Comparison of ENCODE assay signal across 7 mouse cellular contexts in genomic region chr1:131079762-131080161, GRCm38 (mm10). TPM values are rescaled to one million over a fixed set of nuclear protein-coding genes. Genes with fewer than 3 reads are reported as not detected.
DNase-seq lines count a peak whose midpoint lies in the region; ATAC-seq lines count a peak whose summit lies in the region.

No protein-coding gene starts in this region.

- ATAC-seq in intestine, embryonic 16.5 days, result peak; percentile 34; the same call in 1 of the 2 replicates

- H3K4me1 ChIP-seq in brown adipose tissue, adult 24 weeks (ENCODE audit: control insufficient read depth, insufficient read depth, insufficient read length, low read length), result peaks cover 74% of the 10 kb centered on the region
- peaks cover 65% of the 10 kb centered on the region for H3K4me1 ChIP-seq in intestine, embryonic 16.5 days (ENCODE audit: control insufficient read depth, insufficient read depth, low read length)

- DNase-seq in lung, postnatal 10 days, result peak; percentile 57
- no peak for DNase-seq in lung, adult 18-20 months
- DNase-seq in thymus, postnatal 36 days, result peak; percentile 34 to 41
- no peak for DNase-seq in cerebellum, postnatal 14 days
- DNase-seq in right cerebral cortex, postnatal 36 days (ENCODE audit: low spot score in 2 of 2), result no peak

- H3K27me3 ChIP-seq in intestine, embryonic 16.5 days (replicated peaks; ENCODE audit: control insufficient read depth, insufficient read depth, low read length), result no peaks in the 10 kb centered on the region

- no peak overlapping the region; the same call in 1 of the 2 replicates for H3K9ac ChIP-seq in intestine, embryonic 16.5 days (ENCODE audit: low read depth, low read length)

- H3K36me3 ChIP-seq in intestine, embryonic 16.5 days (ENCODE audit: control insufficient read depth, insufficient read depth, low read length), result peaks cover 5% of the 10 kb centered on the region; the same call in 1 of the 2 replicates

- no peak overlapping the region for H3K4me2 ChIP-seq in intestine, embryonic 16.5 days (ENCODE audit: low read depth, low read length)

- no peaks in the 10 kb centered on the region for H3K9me3 ChIP-seq in intestine, embryonic 16.5 days (ENCODE audit: control insufficient read depth, low read length)

- WGBS in intestine, embryonic 16.5 days, result 44% methylated on average over 4 of the region's 4 CpGs

- H3K4me3 ChIP-seq in brown adipose tissue, adult 24 weeks (ENCODE audit: insufficient read depth, low read depth, low read length), result no peak overlapping the region
- no peak overlapping the region for H3K4me3 ChIP-seq in intestine, embryonic 16.5 days (ENCODE audit: low read length)

- H3K27ac ChIP-seq in brown adipose tissue, adult 24 weeks (replicated peaks; ENCODE audit: low read depth, low read length), result peak overlapping the region; percentile 14; the same call in 1 of the 2 replicates
- H3K27ac ChIP-seq in intestine, embryonic 16.5 days (ENCODE audit: low read length), result no peak overlapping the region

RNA-seq across cellular contexts. Expression of gene Mapkapk2, which starts 17.9 kb away (rescaled TPM):
- polyA plus RNA-seq in brown adipose tissue, adult 24 weeks (2012; ENCODE audit: insufficient read depth, insufficient read length, missing spikeins), result 76.7 and 87.6 TPM in 2 replicates
- polyA plus RNA-seq in intestine, embryonic 16.5 days (2015; fragmentation: Nextera tagmentation; extraction: Ambion mirVana), result 13.1 and 23.5 TPM in 2 replicates

RNA-seq across cellular contexts. Expression of gene Dyrk3, which starts 58.4 kb away (rescaled TPM):
- not detected in 2 replicates for polyA plus RNA-seq in brown adipose tissue, adult 24 weeks (2012; ENCODE audit: insufficient read depth, insufficient read length, missing spikeins)
- 2.3 and 2.4 TPM in 2 replicates for polyA plus RNA-seq in intestine, embryonic 16.5 days (2015; fragmentation: Nextera tagmentation; extraction: Ambion mirVana)

Comparison
In these comparisons a context has a peak if more than half of its experiments do, and no peak if none do; other contexts are left out.
1. DNase-seq: peak in lung, postnatal 10 days (single experiment) and thymus, postnatal 36 days (2 of 2); none in lung, adult 18-20 months (0 of 2), cerebellum, postnatal 14 days (0 of 2) and right cerebral cortex, postnatal 36 days (0 of 2).